ENCODE assay signal across 28 mouse cellular contexts in genomic region chr14:39768101-39768500, GRCm38 (mm10).
"Had no signal": no experiment of that assay in that cellular context is flagged by ENCODE, and none has a peak within 500 bp of the region (broad histone marks: within the 10 kb centered on the region; RNA-seq: fewer than 3 reads in every experiment).

No protein-coding gene starts in this region.

- DNase-seq: left cerebral cortex, postnatal 4 days; liver; liver, embryonic 13.5 days; liver, postnatal 0 days; lung, adult 18-20 months; lung, adult 2 months; lung, embryonic 14.5 days; lung, postnatal 10 days; lung, postnatal 14 days; lung, postnatal 36 days; lung, postnatal 4 days; midbrain, embryonic 14.5 days had no signal

- H3K27ac ChIP-seq: limb, embryonic 10.5 days; limb, embryonic 12.5 days; limb, embryonic 13.5 days; limb, embryonic 15.5 days; liver, embryonic 12.5 days; liver, embryonic 13.5 days; liver, embryonic 14.5 days; liver, embryonic 15.5 days; lung, embryonic 15.5 days; macrophage; midbrain, embryonic 10.5 days; midbrain, embryonic 12.5 days; midbrain, embryonic 13.5 days; midbrain, embryonic 15.5 days; neural tube, embryonic 12.5 days had no signal

- H3K4me3 ChIP-seq: limb, embryonic 10.5 days; limb, embryonic 12.5 days; limb, embryonic 13.5 days; limb, embryonic 15.5 days; liver, embryonic 12.5 days; liver, embryonic 13.5 days; liver, embryonic 15.5 days; lung, embryonic 15.5 days; megakaryocyte, embryonic 14.5 days; midbrain, embryonic 10.5 days; midbrain, embryonic 12.5 days; midbrain, embryonic 13.5 days; midbrain, embryonic 15.5 days; myocyte; neural tube, embryonic 12.5 days had no signal
